Mouse (Mus musculus): ENCODE data around the gene Aplnr. TPM values are rescaled to one million over a fixed set of nuclear protein-coding genes. Genes with fewer than 3 reads are reported as not detected.

The Aplnr gene
- polyA plus RNA-seq, 1 experiment from 2014 or later: 26.8 TPM

Other genes starting within 250 kb of the Aplnr start
- 2.2 TPM in 2 replicates for gene Rtn4rl2, start 249.5 kb upstream of the Aplnr start, polyA plus RNA-seq (2014; fragmentation: Nextera tagmentation; extraction: Ambion mirVana)
- 33.7 and 34.2 TPM in 2 replicates for gene Slc43a3, start 199.6 kb upstream of the Aplnr start, polyA plus RNA-seq (2014; fragmentation: Nextera tagmentation; extraction: Ambion mirVana)
- 0.58 TPM in 1 of 2 replicates, not detected in the other for gene Prg2, start 155.8 kb upstream of the Aplnr start, polyA plus RNA-seq (2014; fragmentation: Nextera tagmentation; extraction: Ambion mirVana)
- not detected in 2 replicates for gene Prg3, start 148.0 kb upstream of the Aplnr start, polyA plus RNA-seq (2014; fragmentation: Nextera tagmentation; extraction: Ambion mirVana)
- 124 and 130 TPM in 2 replicates for gene Ssrp1, start 99.0 kb upstream of the Aplnr start, polyA plus RNA-seq (2014; fragmentation: Nextera tagmentation; extraction: Ambion mirVana)
- gene P2rx3, start 98.8 kb upstream of the Aplnr start, polyA plus RNA-seq (2014; fragmentation: Nextera tagmentation; extraction: Ambion mirVana): 0.69 TPM in 1 of 2 replicates, not detected in the other
- gene Tnks1bp1, start 88.2 kb upstream of the Aplnr start, polyA plus RNA-seq (2014; fragmentation: Nextera tagmentation; extraction: Ambion mirVana): 7.3 and 7.7 TPM in 2 replicates
- gene Lrrc55, start 61.0 kb downstream of the Aplnr start, polyA plus RNA-seq (2014; fragmentation: Nextera tagmentation; extraction: Ambion mirVana): 0.20 and 0.53 TPM in 2 replicates
- not detected in 2 replicates for gene Olfr987, start 203.1 kb downstream of the Aplnr start, polyA plus RNA-seq (2014; fragmentation: Nextera tagmentation; extraction: Ambion mirVana)
- gene Olfr988, start 227.0 kb downstream of the Aplnr start, polyA plus RNA-seq (2014; fragmentation: Nextera tagmentation; extraction: Ambion mirVana): not detected in 2 replicates